Comparison of ENCODE assay signal across 27 mouse cellular contexts in genomic region chr8:78110003-78110649, GRCm38 (mm10).
A peak's percentile ranks its signal among the peaks of the same experiment; 100 is the strongest.
DNase-seq lines count a peak whose midpoint lies in the region; ATAC-seq and TF ChIP-seq lines count a peak whose summit lies in the region.
"Had no signal": no experiment of that assay in that cellular context is flagged by ENCODE, and none has a peak within 500 bp of the region (broad histone marks: within the 10 kb centered on the region; RNA-seq: fewer than 3 reads in every experiment).

No protein-coding gene starts in this region.

- H3K4me2 ChIP-seq in CH12.LX (ENCODE audit: insufficient read depth, low read depth, poor library complexity, severe bottlenecking) = peak overlapping the region; percentile 74
- no peak overlapping the region for H3K4me2 ChIP-seq in liver, embryonic 13.5 days
- H3K4me2 ChIP-seq in forebrain, postnatal 0 days (ENCODE audit: low read depth) = no peak overlapping the region
- H3K4me2 ChIP-seq: forebrain, embryonic 15.5 days; heart, embryonic 12.5 days; liver, embryonic 15.5 days; neural tube, embryonic 13.5 days had no signal

- dilution Hi-C loops in CH12.LX (cut with MboI; ENCODE audit: extremely low pct_ligation_motif_present, extremely low pct_unique_long_range_greater_than_20kb, low sequenced_read_pairs) = no loop called here

- peak; percentile 66; the same call in 1 of the 2 replicates for ATAC-seq in liver, embryonic 13.5 days (ENCODE audit: low read depth)
- no peak for ATAC-seq in inflammation-experienced regulatory T-cells, adult 6 months
- ATAC-seq in forebrain, postnatal 0 days = no peak
- ATAC-seq: CD4-positive, CD25-positive, alpha-beta regulatory T cell, adult 4 months; forebrain, embryonic 15.5 days; lung, postnatal 0 days; midbrain, embryonic 16.5 days had no signal

- H3K36me3 ChIP-seq in CH12.LX (replicated peaks in 1 of 2; ENCODE audit: control insufficient read depth in 1 of 2, insufficient read depth in 1 of 2, low read length in 1 of 2) = no peaks in the 10 kb centered on the region
- no peaks in the 10 kb centered on the region for H3K36me3 ChIP-seq in liver, embryonic 13.5 days
- no peaks in the 10 kb centered on the region for H3K36me3 ChIP-seq in forebrain, postnatal 0 days (ENCODE audit: insufficient read depth)
- H3K36me3 ChIP-seq: embryonic facial prominence, embryonic 10.5 days; forebrain, embryonic 15.5 days; heart, embryonic 12.5 days; liver, embryonic 15.5 days; neural tube, embryonic 13.5 days had no signal

- no peak overlapping the region; the same call in 1 of the 2 replicates for H3K27ac ChIP-seq in CH12.LX (ENCODE audit: insufficient read depth, low read depth)
- H3K27ac ChIP-seq in liver, embryonic 13.5 days = no peak overlapping the region
- no peak overlapping the region for H3K27ac ChIP-seq in forebrain, postnatal 0 days (ENCODE audit: low read depth, low read length)
- H3K27ac ChIP-seq: embryonic facial prominence, embryonic 10.5 days; forebrain, embryonic 15.5 days; kidney, postnatal 0 days; liver, embryonic 15.5 days; macrophage; neural tube, embryonic 13.5 days had no signal

- H3K79me2 ChIP-seq in CH12.LX (replicated peaks; ENCODE audit: control insufficient read depth, extremely low read depth, insufficient read depth, poor library complexity, severe bottlenecking) = no peaks in the 10 kb centered on the region

- peak; percentile 33 for DNase-seq in 416B (ENCODE audit: low read depth)
- peak; percentile 63 for DNase-seq in CH12.LX (ENCODE audit: extremely low read depth)
- DNase-seq in NIH3T3 (ENCODE audit: low read depth) = peak; percentile 36
- peak; percentile 23 for DNase-seq in liver, embryonic 13.5 days
- DNase-seq in yolk sac, embryonic 10.5 days (ENCODE audit: low spot score) = no peak
- no peak for DNase-seq in forebrain, postnatal 0 days
- DNase-seq: adrenal gland, adult 8-10 months; cerebellum, adult 9-10 months; gastrocnemius, postnatal 10 days; heart, adult 18-20 months; heart, postnatal 10 days; kidney, adult 18-20 months; retina, postnatal 1 day; right cerebral cortex, postnatal 25 days; thymus, postnatal 14 days had no signal

- no peak overlapping the region; the same call in 1 of the 2 replicates for H3K9ac ChIP-seq in CH12.LX (ENCODE audit: insufficient read depth, low read depth)
- no peak overlapping the region for H3K9ac ChIP-seq in liver, embryonic 13.5 days
- no peak overlapping the region for H3K9ac ChIP-seq in forebrain, postnatal 0 days
- H3K9ac ChIP-seq: forebrain, embryonic 15.5 days; heart, embryonic 12.5 days; liver, embryonic 15.5 days; neural tube, embryonic 13.5 days had no signal

- H3K4me1 ChIP-seq in CH12.LX (ENCODE audit: control insufficient read depth in 1 of 2, insufficient read depth in 2 of 2) = peaks cover 8 to 34% of the 10 kb centered on the region in 2 experiments
- peaks cover 15% of the 10 kb centered on the region for H3K4me1 ChIP-seq in liver, embryonic 13.5 days (replicated peaks)
- H3K4me1 ChIP-seq in forebrain, postnatal 0 days (ENCODE audit: insufficient read depth) = no peaks in the 10 kb centered on the region
- H3K4me1 ChIP-seq: embryonic facial prominence, embryonic 10.5 days; heart, embryonic 12.5 days had no signal

- WGBS in liver, embryonic 13.5 days (ENCODE audit: insufficient replicate concordance) = 66% methylated on average over 3 of the region's 3 CpGs
- 86% methylated on average over 3 of the region's 3 CpGs for WGBS in forebrain, postnatal 0 days

- in situ Hi-C loops in CH12.LX (cut with MboI; ENCODE audit: low pct_ligation_motif_present, low pct_unique_long_range_greater_than_20kb, low sequenced_read_pairs) = no loop called here

- no peaks in the 10 kb centered on the region for H3K9me3 ChIP-seq in CH12.LX (replicated peaks; ENCODE audit: low read length)
- H3K9me3 ChIP-seq in liver, embryonic 13.5 days (replicated peaks) = no peaks in the 10 kb centered on the region
- no peaks in the 10 kb centered on the region for H3K9me3 ChIP-seq in forebrain, postnatal 0 days (ENCODE audit: low read length)
- H3K9me3 ChIP-seq: embryonic facial prominence, embryonic 10.5 days; forebrain, embryonic 15.5 days; heart, embryonic 12.5 days; liver, embryonic 15.5 days; neural tube, embryonic 13.5 days had no signal

- TF ChIP-seq CTCF in CH12.LX (conservative IDR thresholded peaks at IDR 0.05 in 1 of 2, IDR thresholded peaks at IDR 0.05 in 1 of 2; ENCODE audit: low read depth in 2 of 2, low read length in 2 of 2) = no peak
- TF ChIP-seq CTCF in forebrain, postnatal 0 days (IDR thresholded peaks at IDR 0.05; ENCODE audit: low read depth) = no peak

- H3K4me3 ChIP-seq in CH12.LX (replicated peaks in 1 of 3; ENCODE audit: low read depth in 2 of 3, low read length in 2 of 3, poor library complexity in 1 of 3) = no peak overlapping the region
- no peak overlapping the region for H3K4me3 ChIP-seq in liver, embryonic 13.5 days (replicated peaks)
- H3K4me3 ChIP-seq in forebrain, postnatal 0 days (ENCODE audit: low read depth, low read length) = no peak overlapping the region
- H3K4me3 ChIP-seq: embryonic facial prominence, embryonic 10.5 days; forebrain, embryonic 15.5 days; heart, embryonic 12.5 days; liver, embryonic 15.5 days; myocyte; neural tube, embryonic 13.5 days had no signal

- H3K27me3 ChIP-seq in CH12.LX (replicated peaks) = no peaks in the 10 kb centered on the region
- H3K27me3 ChIP-seq in liver, embryonic 13.5 days = no peaks in the 10 kb centered on the region; the same call in 1 of the 2 replicates
- H3K27me3 ChIP-seq in forebrain, postnatal 0 days (ENCODE audit: insufficient read depth, low read length) = no peaks in the 10 kb centered on the region
- H3K27me3 ChIP-seq: forebrain, embryonic 15.5 days; heart, embryonic 12.5 days; liver, embryonic 15.5 days; neural tube, embryonic 13.5 days had no signal

- TF ChIP-seq POLR2A in CH12.LX (IDR thresholded peaks at IDR 0.05; ENCODE audit: low read depth, low read length) = no peak

- TF ChIP-seq EP300 in CH12.LX (IDR thresholded peaks at IDR 0.05; ENCODE audit: low read length) = peak; percentile 64

- TF ChIP-seq RAD21 in CH12.LX (IDR thresholded peaks at IDR 0.05; ENCODE audit: low read depth, low read length) = no peak

TF ChIP-seq in CH12.LX, 34 proteins besides CTCF, POLR2A, EP300 and RAD21:
- TF ChIP-seq JUND (conservative IDR thresholded peaks at IDR 0.05; ENCODE audit: low read depth, low read length) (peak; percentile 70), IRF4 (IDR thresholded peaks at IDR 0.05; ENCODE audit: low read depth, low read length) (peak; percentile 70), ELF1 (IDR thresholded peaks at IDR 0.05; ENCODE audit: low read depth, low read length) (no peak; the same call in 1 of the 2 replicates), ZC3H11A (IDR thresholded peaks at IDR 0.05; ENCODE audit: low read depth, low read length) (no peak), USF1 (IDR thresholded peaks at IDR 0.05; ENCODE audit: low read depth, low read length) (no peak), NELFE (IDR thresholded peaks at IDR 0.05; ENCODE audit: low read depth, low read length) (no peak), BHLHE40 (IDR thresholded peaks at IDR 0.05; ENCODE audit: low read depth, low read length) (0 out of 2 replicates have a peak, but pooled peaks have one; percentile 4), MEF2A (IDR thresholded peaks at IDR 0.05; ENCODE audit: borderline replicate concordance, low read depth, low read length) (no peak), TCF12 (IDR thresholded peaks at IDR 0.05; ENCODE audit: low read depth, low read length) (no peak), ETS1 (conservative IDR thresholded peaks at IDR 0.05; ENCODE audit: low read depth, low read length) (peak; percentile 55), MYC (IDR thresholded peaks at IDR 0.05; ENCODE audit: low read depth, low read length) (peak; percentile 58; the same call in 1 of the 2 replicates), MAFK (IDR thresholded peaks at IDR 0.05; ENCODE audit: insufficient replicate concordance, low read length) (peak; percentile 100), JUN (IDR thresholded peaks at IDR 0.05; ENCODE audit: insufficient read depth, low read depth, low read length) (peak; percentile 16; the same call in 1 of the 2 replicates), USF2 (conservative IDR thresholded peaks at IDR 0.05; ENCODE audit: low read depth, low read length) (no peak), TBP (conservative IDR thresholded peaks at IDR 0.05; ENCODE audit: low read depth, low read length) (no peak), ZNF384 (IDR thresholded peaks at IDR 0.05; ENCODE audit: low read depth, low read length) (no peak), ZMIZ1 (IDR thresholded peaks at IDR 0.05; ENCODE audit: low read depth, low read length) (no peak), UBTF (IDR thresholded peaks at IDR 0.05; ENCODE audit: low read depth, low read length) (no peak), E2F4 (IDR thresholded peaks at IDR 0.05; ENCODE audit: insufficient replicate concordance, low read depth, low read length) (no peak), KAT2A (IDR thresholded peaks at IDR 0.05; ENCODE audit: insufficient replicate concordance, low read length) (no peak), PAX5 (IDR thresholded peaks at IDR 0.05; ENCODE audit: low read length) (no peak), MAX (IDR thresholded peaks at IDR 0.05; ENCODE audit: low read length) (no peak), MAZ (IDR thresholded peaks at IDR 0.05; ENCODE audit: low read depth, low read length) (no peak), ZKSCAN1 (IDR thresholded peaks at IDR 0.05; ENCODE audit: borderline replicate concordance, low read depth, low read length) (no peak), CHD2 (IDR thresholded peaks at IDR 0.05; ENCODE audit: low read length) (no peak), HCFC1 (IDR thresholded peaks at IDR 0.05; ENCODE audit: low read depth, low read length) (no peak), POLR2AphosphoS2 (IDR thresholded peaks at IDR 0.05; ENCODE audit: low read depth, low read length) (no peak), CHD1 (IDR thresholded peaks at IDR 0.05; ENCODE audit: low read depth, low read length) (no peak), MXI1 (IDR thresholded peaks at IDR 0.05; ENCODE audit: low read depth, low read length) (peak; percentile 66; the same call in 1 of the 2 replicates), SMC3 (IDR thresholded peaks at IDR 0.05; ENCODE audit: low read depth, low read length) (no peak), RCOR1 (conservative IDR thresholded peaks at IDR 0.05; ENCODE audit: low read depth, low read length) (no peak), GABPA (IDR thresholded peaks at IDR 0.05; ENCODE audit: insufficient replicate concordance, low read depth, low read length) (peak; percentile 38; the same call in 1 of the 2 replicates), NRF1 (IDR thresholded peaks at IDR 0.05; ENCODE audit: low read depth, low read length) (no peak), SIN3A (IDR thresholded peaks at IDR 0.05; ENCODE audit: low read length) (no peak)

Comparison
In these comparisons a context has a peak if more than half of its experiments do, and no peak if none do; other contexts are left out.
1. DNase-seq: peak in 416B (single experiment), CH12.LX (single experiment), NIH3T3 (single experiment) and liver, embryonic 13.5 days (single experiment); none in yolk sac, embryonic 10.5 days (single experiment) and forebrain, postnatal 0 days (single experiment).